In the genomic region with DNA sequence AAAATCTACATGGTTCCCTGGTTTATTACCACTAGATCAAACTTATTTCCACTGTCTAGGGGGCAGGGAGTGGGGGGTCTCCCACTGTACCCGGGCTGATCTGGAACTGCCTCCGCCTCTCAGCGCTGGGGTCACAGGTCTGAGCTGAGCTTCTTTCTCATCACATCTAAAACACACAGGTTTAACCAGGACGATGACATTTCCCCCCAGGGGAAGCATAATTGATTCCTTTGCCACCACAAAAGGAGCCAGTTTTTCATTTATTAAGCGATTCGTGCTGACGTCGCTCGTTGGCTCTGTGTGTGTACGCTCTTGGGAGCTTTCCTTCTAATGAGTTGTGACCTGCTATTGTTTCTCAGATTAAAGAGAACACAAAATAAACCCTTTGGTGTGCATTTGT, we compare ENCODE assay signal across 32 mouse cellular contexts. TPM values are rescaled to one million over a fixed set of nuclear protein-coding genes. Genes with fewer than 3 reads are reported as not detected.
DNase-seq lines count a peak whose midpoint lies in the region; ATAC-seq and TF ChIP-seq lines count a peak whose summit lies in the region.
"Had no signal": no experiment of that assay in that cellular context is flagged by ENCODE, and none has a peak within 500 bp of the region (broad histone marks: within the 10 kb centered on the region; RNA-seq: fewer than 3 reads in every experiment).

No protein-coding gene starts in this region.

- WGBS in midbrain, postnatal 0 days = 36% methylated on average over 10 of the region's 10 CpGs
- WGBS in midbrain, embryonic 15.5 days = 40% methylated on average over 10 of the region's 10 CpGs
- WGBS in hindbrain, embryonic 13.5 days = 25% methylated on average over 10 of the region's 10 CpGs
- 24% methylated on average over 10 of the region's 10 CpGs for WGBS in neural tube, embryonic 14.5 days

- no peaks in the 10 kb centered on the region; the same call in 1 of the 2 replicates for H3K4me1 ChIP-seq in midbrain, postnatal 0 days (ENCODE audit: insufficient read depth, low read length)
- peaks cover 5% of the 10 kb centered on the region for H3K4me1 ChIP-seq in midbrain, embryonic 15.5 days
- H3K4me1 ChIP-seq in hindbrain, embryonic 13.5 days (replicated peaks) = peaks cover 28% of the 10 kb centered on the region
- H3K4me1 ChIP-seq in neural tube, embryonic 14.5 days (ENCODE audit: control insufficient read depth, insufficient read depth, low read length) = 0 out of 2 replicates have a peak, but pooled peaks cover 5% of the 10 kb centered on the region
- H3K4me1 ChIP-seq: embryonic facial prominence, embryonic 15.5 days; liver, embryonic 12.5 days had no signal

- no peak overlapping the region for H3K4me3 ChIP-seq in midbrain, postnatal 0 days (ENCODE audit: low read depth, low read length)
- no peak overlapping the region for H3K4me3 ChIP-seq in midbrain, embryonic 15.5 days
- no peak overlapping the region for H3K4me3 ChIP-seq in hindbrain, embryonic 13.5 days
- no peak overlapping the region for H3K4me3 ChIP-seq in neural tube, embryonic 14.5 days (ENCODE audit: low read depth, low read length)
- H3K4me3 ChIP-seq: embryonic facial prominence, embryonic 15.5 days; forebrain, embryonic 13.5 days; left cerebral cortex, adult 2 months; liver, embryonic 12.5 days; midbrain, embryonic 13.5 days; neural tube, embryonic 12.5 days had no signal

- no peak for TF ChIP-seq CTCF in midbrain, postnatal 0 days (IDR thresholded peaks at IDR 0.05)

- H3K27me3 ChIP-seq in midbrain, postnatal 0 days (ENCODE audit: insufficient read depth, low read length) = no peaks in the 10 kb centered on the region
- H3K27me3 ChIP-seq in midbrain, embryonic 15.5 days (replicated peaks) = no peaks in the 10 kb centered on the region
- 0 out of 2 replicates have a peak, but pooled peaks cover 3% of the 10 kb centered on the region for H3K27me3 ChIP-seq in hindbrain, embryonic 13.5 days
- no peaks in the 10 kb centered on the region for H3K27me3 ChIP-seq in neural tube, embryonic 14.5 days (ENCODE audit: control insufficient read depth, insufficient read depth, low read length)
- H3K27me3 ChIP-seq: liver, embryonic 12.5 days; midbrain, embryonic 13.5 days; neural tube, embryonic 12.5 days had no signal

- H3K27ac ChIP-seq in midbrain, postnatal 0 days (ENCODE audit: low read depth, low read length) = no peak overlapping the region
- no peak overlapping the region for H3K27ac ChIP-seq in midbrain, embryonic 15.5 days
- peak overlapping the region; percentile 41; the same call in 1 of the 2 replicates for H3K27ac ChIP-seq in hindbrain, embryonic 13.5 days
- peak overlapping the region; percentile 44; the same call in 1 of the 2 replicates for H3K27ac ChIP-seq in neural tube, embryonic 14.5 days (ENCODE audit: low read depth, low read length)
- H3K27ac ChIP-seq: embryonic facial prominence, embryonic 15.5 days; forebrain, embryonic 13.5 days; liver, embryonic 12.5 days; midbrain, embryonic 13.5 days; neural tube, embryonic 12.5 days; stomach, postnatal 0 days had no signal

- H3K36me3 ChIP-seq in midbrain, postnatal 0 days (ENCODE audit: insufficient read depth, low read length) = no peaks in the 10 kb centered on the region
- no peaks in the 10 kb centered on the region for H3K36me3 ChIP-seq in midbrain, embryonic 15.5 days (replicated peaks)
- H3K36me3 ChIP-seq in hindbrain, embryonic 13.5 days = no peaks in the 10 kb centered on the region
- no peaks in the 10 kb centered on the region for H3K36me3 ChIP-seq in neural tube, embryonic 14.5 days (ENCODE audit: control insufficient read depth, insufficient read depth, low read length)
- H3K36me3 ChIP-seq: embryonic facial prominence, embryonic 15.5 days; liver, embryonic 12.5 days; midbrain, embryonic 13.5 days; neural tube, embryonic 12.5 days had no signal

- DNase-seq in embryo, embryonic 11 days = peak; percentile 33
- DNase-seq in embryo, embryonic 9.5 days (ENCODE audit: extremely low spot score) = no peak
- peak; percentile 50 for DNase-seq in midbrain, postnatal 0 days (ENCODE audit: low spot score)
- DNase-seq in heart, adult 9 months (ENCODE audit: low spot score in 2 of 2) = no peak
- no peak for DNase-seq in frontal cortex, postnatal 14 days (ENCODE audit: low spot score in 2 of 2)
- DNase-seq: adrenal gland, postnatal 10 days; cerebellum, adult 11-12 months; cerebellum, adult 9-11 months; gastrocnemius, postnatal 25 days; heart, adult 11 months; heart, postnatal 36 days; kidney, adult 11 months; kidney, postnatal 14 days; layer of hippocampus, adult 9-11 months; liver, postnatal 0 days; right cerebral cortex, adult 18-20 months; spleen, adult 18-20 months; thymus, adult 18-20 months; thymus, postnatal 25 days had no signal

- no peaks in the 10 kb centered on the region for H3K9me3 ChIP-seq in midbrain, postnatal 0 days (ENCODE audit: low read length)
- H3K9me3 ChIP-seq in midbrain, embryonic 15.5 days = no peaks in the 10 kb centered on the region
- H3K9me3 ChIP-seq in hindbrain, embryonic 13.5 days = no peaks in the 10 kb centered on the region
- no peaks in the 10 kb centered on the region for H3K9me3 ChIP-seq in neural tube, embryonic 14.5 days (ENCODE audit: control insufficient read depth, low read length)
- H3K9me3 ChIP-seq: embryonic facial prominence, embryonic 15.5 days; forebrain, embryonic 13.5 days; liver, embryonic 12.5 days; midbrain, embryonic 13.5 days; neural tube, embryonic 12.5 days had no signal

- H3K4me2 ChIP-seq in midbrain, postnatal 0 days (ENCODE audit: low read depth, low read length, poor library complexity, severe bottlenecking) = no peak overlapping the region
- no peak overlapping the region for H3K4me2 ChIP-seq in midbrain, embryonic 15.5 days
- H3K4me2 ChIP-seq in hindbrain, embryonic 13.5 days = peak overlapping the region; percentile 18; the same call in 1 of the 2 replicates
- no peak overlapping the region for H3K4me2 ChIP-seq in neural tube, embryonic 14.5 days (ENCODE audit: low read depth, low read length)
- H3K4me2 ChIP-seq: embryonic facial prominence, embryonic 15.5 days; forebrain, embryonic 13.5 days; heart, embryonic 11.5 days; liver, embryonic 12.5 days; midbrain, embryonic 13.5 days; neural tube, embryonic 12.5 days had no signal

- ATAC-seq in midbrain, postnatal 0 days (ENCODE audit: low FRiP score) = no peak
- no peak for ATAC-seq in midbrain, embryonic 15.5 days (replicated peaks)
- no peak for ATAC-seq in hindbrain, embryonic 13.5 days (ENCODE audit: low FRiP score)
- ATAC-seq in neural tube, embryonic 14.5 days (ENCODE audit: low read depth) = no peak; the same call in 1 of the 2 replicates
- ATAC-seq: forebrain, embryonic 13.5 days; liver, embryonic 12.5 days; liver, postnatal 0 days; midbrain, embryonic 13.5 days; Patski had no signal

- H3K9ac ChIP-seq in midbrain, postnatal 0 days (replicated peaks; ENCODE audit: low read length, poor library complexity, severe bottlenecking) = no peak overlapping the region
- H3K9ac ChIP-seq in midbrain, embryonic 15.5 days = no peak overlapping the region
- 0 out of 2 replicates have a peak overlapping the region, but pooled peaks have one; percentile 19 for H3K9ac ChIP-seq in hindbrain, embryonic 13.5 days
- no peak overlapping the region for H3K9ac ChIP-seq in neural tube, embryonic 14.5 days (replicated peaks; ENCODE audit: low read depth, low read length)
- H3K9ac ChIP-seq: embryonic facial prominence, embryonic 15.5 days; forebrain, embryonic 13.5 days; liver, embryonic 12.5 days; liver, postnatal 0 days; midbrain, embryonic 13.5 days; neural tube, embryonic 12.5 days had no signal

RNA-seq across cellular contexts. Expression of a gene that starts 21.6 kb away (rescaled TPM):
- total RNA-seq in midbrain, postnatal 0 days (2014; rRNA removed) = 61.1 and 77.0 TPM in 2 replicates
- 12.2 and 13.5 TPM in 2 replicates for polyA plus RNA-seq in midbrain, postnatal 0 days (2015; fragmentation: Nextera tagmentation; extraction: Ambion mirVana)
- 15.3 and 15.8 TPM in 2 replicates for polyA plus RNA-seq in midbrain, embryonic 15.5 days (2015; fragmentation: Nextera tagmentation; extraction: Ambion mirVana)
- polyA plus RNA-seq in hindbrain, embryonic 13.5 days (2015; fragmentation: Nextera tagmentation; extraction: Ambion mirVana) = 10.3 and 11.0 TPM in 2 replicates
- 15.4 and 17.1 TPM in 2 replicates for polyA plus RNA-seq in neural tube, embryonic 14.5 days (2014; fragmentation: Nextera tagmentation; extraction: Ambion mirVana)
- total RNA-seq: MEL had no signal

RNA-seq across cellular contexts. Expression of a gene that starts 59.5 kb away (rescaled TPM):
- total RNA-seq in midbrain, postnatal 0 days (2014; rRNA removed) = 26.2 and 26.7 TPM in 2 replicates
- polyA plus RNA-seq in midbrain, postnatal 0 days (2015; fragmentation: Nextera tagmentation; extraction: Ambion mirVana) = 15.8 and 18.8 TPM in 2 replicates
- 35.4 and 38.1 TPM in 2 replicates for polyA plus RNA-seq in midbrain, embryonic 15.5 days (2015; fragmentation: Nextera tagmentation; extraction: Ambion mirVana)
- polyA plus RNA-seq in hindbrain, embryonic 13.5 days (2015; fragmentation: Nextera tagmentation; extraction: Ambion mirVana) = 35.2 and 35.8 TPM in 2 replicates
- 32.3 and 37.7 TPM in 2 replicates for polyA plus RNA-seq in neural tube, embryonic 14.5 days (2014; fragmentation: Nextera tagmentation; extraction: Ambion mirVana)

Comparison
In these comparisons a context has a peak if more than half of its experiments do, and no peak if none do; other contexts are left out.
1. DNase-seq: peak in embryo, embryonic 11 days (single experiment) and midbrain, postnatal 0 days (single experiment); none in embryo, embryonic 9.5 days (single experiment), heart, adult 9 months (0 of 2) and frontal cortex, postnatal 14 days (0 of 2).
2. H3K27ac ChIP-seq: peak in hindbrain, embryonic 13.5 days (single experiment) and neural tube, embryonic 14.5 days (single experiment); none in midbrain, postnatal 0 days (single experiment) and midbrain, embryonic 15.5 days (single experiment).